ENCODE assay signal across 8 mouse cellular contexts in genomic region chr2:93203682-93204081, GRCm38 (mm10). TPM values are rescaled to one million over a fixed set of nuclear protein-coding genes. Genes with fewer than 3 reads are reported as not detected.
A peak's percentile ranks its signal among the peaks of the same experiment; 100 is the strongest.
DNase-seq lines count a peak whose midpoint lies in the region; ATAC-seq and TF ChIP-seq lines count a peak whose summit lies in the region.

No protein-coding gene starts in this region.

- no peaks in the 10 kb centered on the region for H3K36me3 ChIP-seq in heart, adult 2 months (ENCODE audit: control insufficient read depth, insufficient read depth, low read length)
- H3K36me3 ChIP-seq in heart, embryonic 10.5 days, result peaks cover 69% of the 10 kb centered on the region
- 0 out of 2 replicates have a peak, but pooled peaks cover 3% of the 10 kb centered on the region for H3K36me3 ChIP-seq in hindbrain, embryonic 15.5 days
- 0 out of 2 replicates have a peak, but pooled peaks cover 6% of the 10 kb centered on the region for H3K36me3 ChIP-seq in midbrain, embryonic 15.5 days (replicated peaks)

- H3K4me2 ChIP-seq in hindbrain, embryonic 15.5 days, result no peak overlapping the region
- no peak overlapping the region for H3K4me2 ChIP-seq in midbrain, embryonic 15.5 days

- WGBS in heart, adult 2 months, result 14% methylated on average over 10 of the region's 10 CpGs
- WGBS in heart, embryonic 10.5 days, result 20% methylated on average over 10 of the region's 10 CpGs
- WGBS in hindbrain, embryonic 15.5 days, result 17% methylated on average over 10 of the region's 10 CpGs
- WGBS in midbrain, embryonic 15.5 days, result 21% methylated on average over 10 of the region's 10 CpGs

- no peaks in the 10 kb centered on the region for H3K79me2 ChIP-seq in heart, adult 2 months (replicated peaks; ENCODE audit: control insufficient read depth, insufficient read depth, low read length)

- ATAC-seq in hindbrain, embryonic 15.5 days (ENCODE audit: low FRiP score, low read depth), result peak; percentile 50; the same call in 1 of the 2 replicates
- peak; percentile 31; the same call in 1 of the 2 replicates for ATAC-seq in midbrain, embryonic 15.5 days (replicated peaks)

- no peak for TF ChIP-seq POLR2A in heart, adult 2 months (IDR thresholded peaks at IDR 0.05; ENCODE audit: insufficient read depth, low read depth, low read length)
- no peak for TF ChIP-seq POLR2A in embryonic fibroblast, embryonic 13.5 days (IDR thresholded peaks at IDR 0.05; ENCODE audit: low read depth, low read length)

- H3K27ac ChIP-seq in heart, adult 2 months, result no peak overlapping the region
- H3K27ac ChIP-seq in heart, embryonic 10.5 days, result no peak overlapping the region
- H3K27ac ChIP-seq in embryonic fibroblast, embryonic 13.5 days (ENCODE audit: insufficient read depth, low read length), result no peak overlapping the region
- no peak overlapping the region for H3K27ac ChIP-seq in hindbrain, embryonic 15.5 days (replicated peaks)
- H3K27ac ChIP-seq in midbrain, embryonic 15.5 days, result 0 out of 2 replicates have a peak overlapping the region, but pooled peaks have one; percentile 1

- H3K4me3 ChIP-seq in heart, adult 2 months, result no peak overlapping the region
- H3K4me3 ChIP-seq in heart, embryonic 10.5 days, result no peak overlapping the region
- H3K4me3 ChIP-seq in embryonic fibroblast, embryonic 13.5 days (ENCODE audit: insufficient read depth, low read length), result no peak overlapping the region
- no peak overlapping the region for H3K4me3 ChIP-seq in hindbrain, embryonic 15.5 days
- no peak overlapping the region for H3K4me3 ChIP-seq in midbrain, embryonic 15.5 days

- H3K4me1 ChIP-seq in heart, adult 2 months (ENCODE audit: control insufficient read depth, insufficient read depth, low read length), result peaks cover 7% of the 10 kb centered on the region
- H3K4me1 ChIP-seq in heart, embryonic 10.5 days, result peaks cover 34% of the 10 kb centered on the region
- H3K4me1 ChIP-seq in embryonic fibroblast, embryonic 13.5 days (ENCODE audit: control insufficient read depth, insufficient read depth, low read length), result no peaks in the 10 kb centered on the region
- peaks cover 24% of the 10 kb centered on the region for H3K4me1 ChIP-seq in hindbrain, embryonic 15.5 days (replicated peaks)
- H3K4me1 ChIP-seq in midbrain, embryonic 15.5 days, result peaks cover 6% of the 10 kb centered on the region

- TF ChIP-seq EP300 in heart, adult 2 months (IDR thresholded peaks at IDR 0.05; ENCODE audit: insufficient read depth, low read depth, low read length), result no peak

- intact Hi-C loops in heart, adult 2 months (cut with DNase I), result loop anchor here (1.0 to 5.0 kb wide), 2 partner anchors 215 to 269 kb away; no protein-coding TSS in a partner anchor
- intact Hi-C loops in left cerebral cortex, postnatal 36 days (cut with DNase I), result no loop called here

- peak; percentile 83 for TF ChIP-seq CTCF in heart, adult 2 months (IDR thresholded peaks at IDR 0.05)
- peak; percentile 89 for TF ChIP-seq CTCF in embryonic fibroblast, embryonic 13.5 days (IDR thresholded peaks at IDR 0.05; ENCODE audit: borderline replicate concordance, insufficient read depth, low read length)

- H3K9ac ChIP-seq in heart, adult 2 months (ENCODE audit: low read depth, low read length), result no peak overlapping the region
- H3K9ac ChIP-seq in hindbrain, embryonic 15.5 days, result no peak overlapping the region
- no peak overlapping the region for H3K9ac ChIP-seq in midbrain, embryonic 15.5 days

- H3K27me3 ChIP-seq in heart, adult 2 months (ENCODE audit: control insufficient read depth, insufficient read depth, low read length), result no peaks in the 10 kb centered on the region
- H3K27me3 ChIP-seq in heart, embryonic 10.5 days (ENCODE audit: insufficient read depth, poor library complexity, severe bottlenecking), result no peaks in the 10 kb centered on the region
- H3K27me3 ChIP-seq in hindbrain, embryonic 15.5 days, result no peaks in the 10 kb centered on the region
- H3K27me3 ChIP-seq in midbrain, embryonic 15.5 days (replicated peaks), result no peaks in the 10 kb centered on the region

- no peaks in the 10 kb centered on the region for H3K9me3 ChIP-seq in heart, embryonic 10.5 days
- no peaks in the 10 kb centered on the region for H3K9me3 ChIP-seq in hindbrain, embryonic 15.5 days
- no peaks in the 10 kb centered on the region for H3K9me3 ChIP-seq in midbrain, embryonic 15.5 days

- peak; percentile 59 to 71 for DNase-seq in heart, adult 2 months
- no peak for DNase-seq in heart, embryonic 10.5 days (ENCODE audit: low spot score)
- DNase-seq in adrenal gland, postnatal 36 days, result peak; percentile 86 to 90
- peak; percentile 59 to 62 for DNase-seq in left cerebral cortex, postnatal 36 days (ENCODE audit: low spot score in 2 of 2)
- DNase-seq in thymus, postnatal 25 days, result peak; percentile 63

RNA-seq across cellular contexts. Expression of gene Trp53i11, which starts 16.3 kb away (rescaled TPM):
- 10 to 100 TPM; 25.2 to 33.2 TPM for total RNA-seq in heart, adult 2 months (2021)
- polyA plus RNA-seq in heart, adult 2 months (2012; rRNA removed), result 34.4 and 42.7 TPM in 2 replicates
- polyA plus RNA-seq in heart, embryonic 10.5 days (2016; fragmentation: Nextera tagmentation; extraction: Ambion mirVana), result 22.5 and 24.2 TPM in 2 replicates
- 10 to 100 TPM; 48.9 to 70.7 TPM for total RNA-seq in adrenal gland, postnatal 36 days (2021)
- 8.9 and 9.0 TPM in 2 replicates for polyA plus RNA-seq in embryonic fibroblast, embryonic 13.5 days (2011; ENCODE audit: insufficient read length, low read depth, missing spikeins)
- polyA plus RNA-seq in hindbrain, embryonic 15.5 days (2015; fragmentation: Nextera tagmentation; extraction: Ambion mirVana), result 86.6 and 123 TPM in 2 replicates
- 10 to 100 TPM; 82.3 to 99.8 TPM for total RNA-seq in left cerebral cortex, postnatal 36 days (2021)
- 128 and 138 TPM in 2 replicates for polyA plus RNA-seq in midbrain, embryonic 15.5 days (2015; fragmentation: Nextera tagmentation; extraction: Ambion mirVana)
